Mouse (Mus musculus) CD4-positive, CD25-positive, alpha-beta regulatory T cell, adult 4 months (primary cell): Measurements from ENCODE around the gene Chac2. TPM values are rescaled to one million over a fixed set of nuclear protein-coding genes. Genes with fewer than 3 reads are reported as not detected.
"Not testable (repeated sequence)": the region's sequence is repeated elsewhere in the genome, so short reads cannot be mapped to it uniquely, and the experiment has no call there.

Experiments used
- ATAC-seq: one replicate; pipeline ENCODE4 v1.8.0; 2017
- polyA plus RNA-seq, 2 experiments: library from polyadenylated mRNA; unstranded; fragments of 100-300 nt; shearing (Covaris generic); gene quantifications; one replicate each; pipeline ENCODE4 v1.2.1; 2017

Gene Chac2
- 10 to 100 TPM in 1 of 2 experiments, 1 to 10 TPM in 1; 8.8 to 10.1 TPM for polyA plus RNA-seq

- ATAC-seq: peak; percentile 95
Measured at GRCm38 (mm10) chr11:30985877-30986624, at the start of gene Chac2. Gene Chac2 (minus strand): TSS chr11:30986350.

- ATAC-seq: no peak
Measured at GRCm38 (mm10) chr11:31034958-31035357, 48.8 kb upstream of the Chac2 start.

- ATAC-seq: not testable (repeated sequence)
Measured at GRCm38 (mm10) chr11:31017466-31017865, 31.3 kb upstream of the Chac2 start.

GRCm38 (mm10) chr11:31009668-31010067, 23.5 kb upstream of the Chac2 start:
- ATAC-seq: not testable (repeated sequence)

- ATAC-seq: no peak
Measured at GRCm38 (mm10) chr11:31001169-31001908, 15.2 kb upstream of the Chac2 start.

- no peak for ATAC-seq
Measured at GRCm38 (mm10) chr11:31000028-31000427, 13.9 kb upstream of the Chac2 start.

- no peak for ATAC-seq
Measured at GRCm38 (mm10) chr11:30998704-30999103, 12.6 kb upstream of the Chac2 start.

GRCm38 (mm10) chr11:30998199-30998598, 12.0 kb upstream of the Chac2 start:
- ATAC-seq: no peak

- no peak for ATAC-seq
Measured at GRCm38 (mm10) chr11:30996670-30997069, 10.5 kb upstream of the Chac2 start.

- ATAC-seq: peak; percentile 5
Measured at GRCm38 (mm10) chr11:30986625-30987017, 471 bp upstream of the Chac2 start.

- ATAC-seq: no peak
Measured at GRCm38 (mm10) chr11:30985237-30985636, 913 bp downstream of the Chac2 start.

- peak; percentile 98 for ATAC-seq
Measured at GRCm38 (mm10) chr11:30954279-30954725, 31.8 kb downstream of the Chac2 start, which contains the start of gene Erlec1. Gene Erlec1 (minus strand): TSS chr11:30954335.

- peak; percentile 35 for ATAC-seq
Measured at GRCm38 (mm10) chr11:30953469-30954154, 32.5 kb downstream of the Chac2 start.

- ATAC-seq: no peak
Measured at GRCm38 (mm10) chr11:30952829-30953228, 33.3 kb downstream of the Chac2 start.

- ATAC-seq: no peak
Measured at GRCm38 (mm10) chr11:30943522-30943921, 42.6 kb downstream of the Chac2 start.

- no peak for ATAC-seq
Measured at GRCm38 (mm10) chr11:30928498-30928897, 57.7 kb downstream of the Chac2 start.

GRCm38 (mm10) chr11:30928079-30928478, 58.1 kb downstream of the Chac2 start:
- ATAC-seq: no peak

Other genes with a start within 250 kb of the Chac2 start
- gene Psme4, start 214.6 kb downstream of the Chac2 start, polyA plus RNA-seq: 10 to 100 TPM; 22.5 to 29.4 TPM
- gene Gpr75, start 101.0 kb downstream of the Chac2 start, polyA plus RNA-seq: not detected
- gene Asb3, start 100.9 kb downstream of the Chac2 start, polyA plus RNA-seq: 10 to 100 TPM; 60.6 to 67.6 TPM
- gene Erlec1, start 32.0 kb downstream of the Chac2 start, polyA plus RNA-seq: 10 to 100 TPM in 1 of 2 experiments, 1 to 10 TPM in 1; 7.3 to 12.5 TPM
- not detected for gene Gm17332, start 196.1 kb upstream of the Chac2 start, polyA plus RNA-seq